Mouse (Mus musculus) kidney, adult 2 months (tissue): ENCODE results near the gene Fgf18.

ENCODE experiments used
- CTCF ChIP-seq: fragments of 200-500 bp; conservative IDR thresholded peaks from 2 replicates; pipeline ENCODE4 v1.5.1; 2011; ENCODE audit warnings: low read depth, mild to moderate bottlenecking, control low read depth, low read length, moderate library complexity, mixed read lengths; ENCODE audit not compliant: insufficient read depth, insufficient read length
- POLR2A ChIP-seq: fragments of 200-500 bp; IDR thresholded peaks from one replicate; pipeline ENCODE4 v1.6.1; 2011; ENCODE audit warnings: low read depth, low read length, control low read depth

DNA sequence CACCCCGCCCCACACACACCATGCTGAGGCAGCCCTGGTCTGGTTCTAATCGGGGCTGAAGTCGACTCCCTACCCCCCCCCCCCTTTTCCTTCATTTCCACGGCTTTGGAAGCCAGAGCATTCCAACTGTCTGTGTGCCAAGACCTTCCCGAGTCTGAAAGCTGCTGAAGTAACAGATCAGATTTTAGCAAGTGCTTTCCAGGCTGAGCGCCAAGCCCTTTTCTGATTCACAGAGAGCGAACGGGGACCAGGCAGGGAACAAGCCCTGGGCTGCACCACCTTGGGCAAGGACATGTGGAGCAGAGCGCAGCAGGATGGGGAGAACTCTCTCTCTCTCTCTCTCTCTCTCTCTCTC is 1.1 kb downstream of the Fgf18 start:
- TF ChIP-seq CTCF (no peak), POLR2A (no peak)
